Mouse (Mus musculus): ENCODE measurements around the gene Cdkn1c.

The Cdkn1c gene

GRCm38 (mm10) chr7:143460874-143461273 lies at the start of gene Cdkn1c:
Gene Cdkn1c (minus strand): TSS chr7:143461050.
- peak; percentile 92 to 94 for DNase-seq

- DNase-seq, result peak; percentile 62 to 64
Observed at GRCm38 (mm10) chr7:143509566-143509965, 48.7 kb upstream of the Cdkn1c start.

GRCm38 (mm10) chr7:143506675-143507074 lies 45.8 kb upstream of the Cdkn1c start:
- peak; percentile 77 to 86 for DNase-seq

GRCm38 (mm10) chr7:143506271-143506670 lies 45.4 kb upstream of the Cdkn1c start:
- no peak for DNase-seq

- DNase-seq, result peak; percentile 90 to 95
Observed at GRCm38 (mm10) chr7:143505823-143506222, 45.0 kb upstream of the Cdkn1c start.

GRCm38 (mm10) chr7:143505411-143505810 lies 44.6 kb upstream of the Cdkn1c start:
- DNase-seq, result no peak

GRCm38 (mm10) chr7:143503926-143504325 lies 43.1 kb upstream of the Cdkn1c start:
- DNase-seq, result peak; percentile 47 to 54

GRCm38 (mm10) chr7:143502418-143503200 lies 41.8 kb upstream of the Cdkn1c start, which contains the start of gene Phlda2:
Gene Phlda2 (minus strand): TSS chr7:143503150.
- DNase-seq, result peak; percentile 58 to 82

GRCm38 (mm10) chr7:143501643-143502417 lies 41.0 kb upstream of the Cdkn1c start:
- peak; percentile 63 to 81 for DNase-seq

- peak; percentile 80 to 86 for DNase-seq
Observed at GRCm38 (mm10) chr7:143500912-143501311, 40.1 kb upstream of the Cdkn1c start.

GRCm38 (mm10) chr7:143498584-143498983 lies 37.7 kb upstream of the Cdkn1c start:
- DNase-seq, result peak; percentile 68 to 69

- DNase-seq, result peak in 1 of 2 experiments; percentile 25
Observed at GRCm38 (mm10) chr7:143495104-143495961, 34.5 kb upstream of the Cdkn1c start.

- no peak for DNase-seq
Observed at GRCm38 (mm10) chr7:143493616-143494126, 32.8 kb upstream of the Cdkn1c start.

GRCm38 (mm10) chr7:143489735-143490134 lies 28.9 kb upstream of the Cdkn1c start:
- no peak for DNase-seq

- DNase-seq, result peak; percentile 53 to 79
Observed at GRCm38 (mm10) chr7:143482541-143482940, 21.7 kb upstream of the Cdkn1c start.

GRCm38 (mm10) chr7:143481806-143482387 lies 21.0 kb upstream of the Cdkn1c start:
- no peak for DNase-seq

- peak; percentile 72 to 89 for DNase-seq
Observed at GRCm38 (mm10) chr7:143480498-143480897, 19.6 kb upstream of the Cdkn1c start.

- DNase-seq, result no peak
Observed at GRCm38 (mm10) chr7:143477800-143478199, 16.9 kb upstream of the Cdkn1c start.

- peak in 1 of 2 experiments; percentile 49 for DNase-seq
Observed at GRCm38 (mm10) chr7:143476702-143477335, 16.0 kb upstream of the Cdkn1c start.

- peak; percentile 84 to 89 for DNase-seq
Observed at GRCm38 (mm10) chr7:143475876-143476275, 15.0 kb upstream of the Cdkn1c start.

- DNase-seq, result peak; percentile 79 to 80
Observed at GRCm38 (mm10) chr7:143474811-143475210, 14.0 kb upstream of the Cdkn1c start.

Data from kidney, postnatal 36 days (tissue).